Mouse (Mus musculus) myocyte (in vitro differentiated cells): Measurements from ENCODE around the gene Rwdd4a. TPM values are rescaled to one million over a fixed set of nuclear protein-coding genes. Genes with fewer than 3 reads are reported as not detected.

ENCODE experiments used
- H3K27me3 ChIP-seq: one replicate; pipeline ENCODE4 v1.6.1; 2011; ENCODE audit not compliant: control insufficient read depth, insufficient read depth, insufficient read length
- H3K36me3 ChIP-seq: one replicate; pipeline ENCODE4 v1.6.1; 2011; ENCODE audit not compliant: control insufficient read depth, insufficient read depth
- H3K4me2 ChIP-seq: one replicate; pipeline ENCODE4 v1.6.1; 2011; ENCODE audit warnings: low read depth, control low read depth
- H3K4me3 ChIP-seq: one replicate; pipeline ENCODE4 v1.5.1; 2011; ENCODE audit warnings: mild to moderate bottlenecking, control low read depth, moderate library complexity
- H3K79me2 ChIP-seq: one replicate; pipeline ENCODE4 v1.6.1; 2011; ENCODE audit not compliant: control insufficient read depth, insufficient read depth
- H3ac ChIP-seq: one replicate; pipeline ENCODE4 v1.6.1; 2011; ENCODE audit not compliant: control insufficient read depth, insufficient read length
- CEBPB ChIP-seq: IDR thresholded peaks from 2 replicates; pipeline ENCODE4 v1.6.1; 2011; ENCODE audit warnings: mild to moderate bottlenecking, moderate library complexity; ENCODE audit not compliant: poor library complexity, insufficient read depth, severe bottlenecking
- E2F4 ChIP-seq: IDR thresholded peaks from one replicate; pipeline ENCODE4 v1.6.1; 2011; ENCODE audit warnings: mild to moderate bottlenecking, control low read depth, moderate library complexity; ENCODE audit not compliant: insufficient read depth
- MAX ChIP-seq: IDR thresholded peaks from one replicate; pipeline ENCODE4 v1.6.1; 2011; ENCODE audit warnings: low read depth, mild to moderate bottlenecking, control low read depth
- MYOD1 ChIP-seq, 3 experiments: IDR thresholded peaks; one replicate each; pipeline ENCODE4 v1.6.1; 2011; ENCODE audit warnings: control low read depth in 2 of 3, low read depth in 2 of 3, mild to moderate bottlenecking in 2 of 3, moderate library complexity in 1 of 3; ENCODE audit not compliant: insufficient read length in 2 of 3, control insufficient read depth in 1 of 3
- MYOG ChIP-seq, 3 experiments: IDR thresholded peaks; one replicate each; pipeline ENCODE4 v1.6.1; 2011; ENCODE audit warnings: control low read depth in 2 of 3, low read depth in 2 of 3, mild to moderate bottlenecking in 2 of 3; ENCODE audit not compliant: insufficient read length in 2 of 3, control insufficient read depth in 1 of 3, insufficient read depth in 1 of 3
- POLR2A ChIP-seq: IDR thresholded peaks from one replicate; pipeline ENCODE4 v1.6.1; 2011; ENCODE audit warnings: low read depth, mild to moderate bottlenecking, control low read depth, moderate library complexity; ENCODE audit not compliant: insufficient read length
- POLR2AphosphoS2 ChIP-seq: IDR thresholded peaks from one replicate; pipeline ENCODE4 v1.6.1; 2011; ENCODE audit warnings: low read depth, control low read depth; ENCODE audit not compliant: insufficient read length
- REST ChIP-seq: IDR thresholded peaks from one replicate; pipeline ENCODE4 v1.6.1; 2011; ENCODE audit warnings: mild to moderate bottlenecking, control low read depth, moderate library complexity; ENCODE audit not compliant: insufficient read depth, insufficient read length
- SRF ChIP-seq: IDR thresholded peaks from one replicate; pipeline ENCODE4 v1.6.1; 2011; ENCODE audit warnings: low read depth; ENCODE audit not compliant: control insufficient read depth, insufficient read length
- TCF12 ChIP-seq: IDR thresholded peaks from one replicate; pipeline ENCODE4 v1.6.1; 2011; ENCODE audit warnings: mild to moderate bottlenecking, control low read depth; ENCODE audit not compliant: poor library complexity, insufficient read depth, severe bottlenecking
- TCF3 ChIP-seq: IDR thresholded peaks from one replicate; pipeline ENCODE4 v1.6.1; 2011; ENCODE audit warnings: low read depth, control low read depth; ENCODE audit not compliant: insufficient read length
- USF1 ChIP-seq: IDR thresholded peaks from one replicate; pipeline ENCODE4 v1.6.1; 2011; ENCODE audit warnings: low read depth, mild to moderate bottlenecking, control low read depth, moderate library complexity
- polyA plus RNA-seq: library from polyadenylated mRNA; unstranded; fragments of >200 nt; fragmentation: generic; extraction: Trizol; gene quantifications from one replicate; pipeline ENCODE4 v1.2.1, GENCODE M21; 2012; ENCODE audit warnings: missing spikeins

Gene Rwdd4a
- polyA plus RNA-seq, 1 experiment = 15.5 TPM

DNA sequence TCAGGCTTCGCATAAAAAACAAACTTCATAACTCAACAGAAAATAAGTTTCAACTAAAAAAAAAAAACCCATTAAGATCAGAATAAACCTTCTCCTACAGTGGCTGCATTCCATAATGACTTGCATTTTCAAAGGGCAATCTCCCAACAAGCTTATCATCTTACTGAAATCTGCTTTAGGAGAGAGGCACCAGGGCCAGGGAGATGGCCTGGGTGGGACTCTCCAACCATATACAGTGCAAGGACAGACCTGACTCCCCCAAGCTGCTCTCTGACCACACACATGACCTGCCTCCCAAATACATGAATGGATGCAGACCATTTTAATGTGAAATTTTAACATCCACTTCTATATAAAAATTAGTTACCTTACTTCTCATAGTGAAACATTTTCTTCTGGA, 5.4 kb upstream of the Rwdd4a start:
- Histone ChIP-seq H3K27me3 (no peaks in the 10 kb centered on the region), H3K4me3 (no peak overlapping the region), H3ac (no peak overlapping the region), H3K4me2 (no peak overlapping the region), H3K79me2 (peaks cover 18% of the 10 kb centered on the region), H3K36me3 (peaks cover 30% of the 10 kb centered on the region)
- TF ChIP-seq E2F4 (no peak), MYOD1 (IDR thresholded peaks at IDR 0.05; ENCODE audit: control insufficient read depth in 1 of 3, insufficient read length in 2 of 3, low read depth in 2 of 3) (no peak), CEBPB (no peak), TCF12 (no peak), TCF3 (no peak)

DNA sequence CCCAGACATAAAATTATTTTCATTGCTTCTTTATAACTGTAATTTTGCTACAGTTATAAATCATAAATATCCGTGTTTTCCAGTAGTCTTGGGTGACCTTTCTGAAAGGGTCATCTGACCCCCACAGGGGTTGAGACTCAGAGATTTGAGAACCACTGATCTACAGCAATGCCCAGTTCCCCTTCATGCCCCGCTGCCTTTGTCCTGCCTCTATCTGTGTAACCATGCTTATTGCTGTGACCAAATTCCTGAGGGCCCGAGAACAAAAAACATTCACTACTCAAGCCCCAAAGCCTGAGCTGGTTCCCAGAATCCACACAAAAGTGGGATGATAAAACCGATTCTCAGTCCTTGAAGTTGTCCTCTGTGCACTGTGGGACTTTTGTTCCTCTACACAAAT, 4.9 kb downstream of the Rwdd4a start:
- Histone ChIP-seq H3ac (no peak overlapping the region), H3K27me3 (no peaks in the 10 kb centered on the region), H3K4me2 (no peak overlapping the region), H3K79me2 (peaks cover 10% of the 10 kb centered on the region), H3K4me3 (no peak overlapping the region), H3K36me3 (no peaks in the 10 kb centered on the region)
- TF ChIP-seq POLR2A (no peak), MYOG (IDR thresholded peaks at IDR 0.05; ENCODE audit: control insufficient read depth in 1 of 3, insufficient read depth in 1 of 3, insufficient read length in 2 of 3, low read depth in 2 of 3) (no peak), USF1 (no peak), CEBPB (no peak), TCF12 (no peak), E2F4 (no peak)

DNA sequence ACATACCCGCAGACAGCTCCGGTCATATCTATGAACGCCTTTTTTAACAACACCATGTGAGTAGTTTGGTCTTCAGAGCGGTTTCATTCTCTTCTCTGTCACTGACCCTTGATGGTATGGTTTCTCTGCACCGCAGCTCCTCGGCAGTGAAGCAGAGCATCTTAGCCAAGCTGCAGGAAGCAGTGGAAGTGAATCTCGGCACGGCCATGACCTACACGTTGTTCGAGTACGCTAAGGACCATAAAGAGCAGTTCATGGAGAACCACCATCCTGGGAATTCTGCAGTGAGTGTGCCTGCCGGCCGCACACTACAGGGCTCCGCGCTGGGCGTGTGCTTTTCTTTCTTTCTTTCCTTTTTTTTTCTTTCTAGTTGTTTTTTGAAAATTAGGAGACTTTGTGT, 9.3 kb downstream of the Rwdd4a start:
- TF ChIP-seq SRF (no peak), MYOD1 (IDR thresholded peaks at IDR 0.05; ENCODE audit: control insufficient read depth in 1 of 3, insufficient read length in 2 of 3, low read depth in 2 of 3) (no peak), POLR2AphosphoS2 (no peak), E2F4 (no peak), REST (no peak), POLR2A (no peak), TCF3 (no peak), USF1 (no peak), TCF12 (no peak), MYOG (IDR thresholded peaks at IDR 0.05; ENCODE audit: control insufficient read depth in 1 of 3, insufficient read depth in 1 of 3, insufficient read length in 2 of 3, low read depth in 2 of 3) (no peak), CEBPB (no peak)
- H3ac ChIP-seq = no peak overlapping the region
- peaks cover 28% of the 10 kb centered on the region for H3K36me3 ChIP-seq
- H3K79me2 ChIP-seq = no peaks in the 10 kb centered on the region
- no peak overlapping the region for H3K4me2 ChIP-seq
- no peaks in the 10 kb centered on the region for H3K27me3 ChIP-seq
- no peak overlapping the region for H3K4me3 ChIP-seq

DNA sequence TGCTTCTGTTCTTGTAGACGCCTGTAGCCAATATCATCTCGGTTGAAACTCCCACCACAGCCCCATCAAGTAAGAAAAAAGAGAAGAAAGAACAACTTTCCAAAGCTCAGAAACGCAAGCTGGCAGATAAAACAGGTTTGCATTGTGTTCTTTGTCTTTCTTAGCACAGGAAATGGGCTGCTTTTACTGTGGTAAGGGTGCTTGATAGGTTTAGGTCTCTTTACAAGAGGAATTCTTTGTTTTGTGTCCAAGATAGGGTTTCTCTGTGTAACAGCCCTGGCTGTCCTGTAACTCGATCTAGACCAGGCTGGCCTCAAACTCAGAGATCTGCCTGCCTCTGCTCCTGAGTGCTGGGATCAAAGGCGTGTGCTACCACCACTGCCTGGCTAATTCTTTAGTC, 10.6 kb downstream of the Rwdd4a start:
- no peak overlapping the region for H3K4me2 ChIP-seq
- H3K79me2 ChIP-seq = no peaks in the 10 kb centered on the region
- TF ChIP-seq REST (no peak), MAX (no peak), SRF (no peak), TCF12 (no peak), USF1 (no peak), TCF3 (no peak), POLR2AphosphoS2 (no peak), CEBPB (no peak), E2F4 (no peak), MYOG (IDR thresholded peaks at IDR 0.05; ENCODE audit: control insufficient read depth in 1 of 3, insufficient read depth in 1 of 3, insufficient read length in 2 of 3, low read depth in 2 of 3) (no peak), POLR2A (no peak)
- H3K4me3 ChIP-seq = no peak overlapping the region
- H3K36me3 ChIP-seq = peaks cover 38% of the 10 kb centered on the region
- H3K27me3 ChIP-seq = no peaks in the 10 kb centered on the region
- no peak overlapping the region for H3ac ChIP-seq

DNA sequence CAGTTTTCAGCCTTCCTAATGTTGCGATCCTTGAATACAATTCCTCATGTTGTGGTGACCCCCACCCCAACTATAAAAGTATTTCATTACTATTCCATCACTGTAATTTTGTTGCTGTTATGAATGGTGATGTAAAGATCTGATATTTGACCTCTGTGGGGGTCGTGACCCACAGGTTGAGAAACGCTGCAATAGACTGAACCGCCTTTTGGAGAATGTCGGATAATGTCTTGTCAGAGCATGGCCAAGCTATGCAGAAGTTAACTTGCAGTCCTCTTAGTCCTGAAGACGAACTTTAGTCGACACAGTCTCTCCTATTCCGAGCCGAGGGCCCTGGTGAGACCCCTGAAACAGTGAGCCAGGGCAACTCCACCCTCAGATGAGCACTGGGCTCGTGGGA, 13.6 kb downstream of the Rwdd4a start:
- H3K4me2 ChIP-seq = no peak overlapping the region
- TF ChIP-seq USF1 = no peak
- no peak for TF ChIP-seq POLR2A
- TF ChIP-seq CEBPB = no peak
- TF ChIP-seq POLR2AphosphoS2 = no peak
- no peak for TF ChIP-seq MYOG (IDR thresholded peaks at IDR 0.05; ENCODE audit: control insufficient read depth in 1 of 3, insufficient read depth in 1 of 3, insufficient read length in 2 of 3, low read depth in 2 of 3)
- no peak for TF ChIP-seq E2F4
- TF ChIP-seq REST = no peak
- TF ChIP-seq MYOD1 (IDR thresholded peaks at IDR 0.05; ENCODE audit: control insufficient read depth in 1 of 3, insufficient read length in 2 of 3, low read depth in 2 of 3) = no peak
- TF ChIP-seq SRF = no peak
- TF ChIP-seq TCF12 = no peak
- no peak for TF ChIP-seq MAX
- no peak for TF ChIP-seq TCF3
- peaks cover 38% of the 10 kb centered on the region for H3K36me3 ChIP-seq
- no peak overlapping the region for H3ac ChIP-seq
- H3K79me2 ChIP-seq = no peaks in the 10 kb centered on the region
- H3K27me3 ChIP-seq = no peaks in the 10 kb centered on the region
- H3K4me3 ChIP-seq = no peak overlapping the region
